Mouse (Mus musculus) ES-E14 (cell line): ENCODE data around the gene Qrfp.

Experiments
- CHD2 ChIP-seq: IDR thresholded peaks from 2 replicates; pipeline ENCODE4 v1.6.1; 2014; ENCODE audit warnings: mild to moderate bottlenecking, low read depth, low read length, inconsistent platforms
- ZC3H11A ChIP-seq: IDR thresholded peaks from 2 replicates; pipeline ENCODE4 v1.6.1; 2012; ENCODE audit warnings: low read depth, mild to moderate bottlenecking, inconsistent platforms, low read length, borderline replicate concordance
- ZNF384 ChIP-seq: IDR thresholded peaks from 2 replicates; pipeline ENCODE4 v1.6.1; 2012; ENCODE audit warnings: low read depth, low read length, inconsistent platforms

DNA sequence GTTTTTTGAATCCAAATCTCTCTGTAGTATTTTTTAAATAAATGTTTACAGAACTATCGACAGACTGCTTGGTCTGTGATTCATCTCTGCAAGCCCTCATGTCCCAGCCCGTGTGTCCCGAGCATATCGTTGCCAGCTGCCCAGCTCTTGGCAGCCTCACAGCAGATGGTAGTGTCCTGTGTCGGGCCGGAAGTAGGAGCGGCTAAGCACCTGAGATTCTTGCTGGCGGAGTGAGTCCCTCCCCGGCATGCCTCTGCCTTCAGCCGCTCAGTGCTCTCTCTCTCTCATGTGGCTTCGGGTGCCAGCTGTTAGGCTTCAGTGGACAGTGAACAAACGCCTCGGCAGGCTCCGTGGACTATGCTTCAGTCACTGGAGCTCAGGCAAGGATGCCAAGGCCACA is 6.9 kb downstream of the Qrfp start:
- TF ChIP-seq ZNF384 (no peak), ZC3H11A (no peak), CHD2 (no peak)
